Comparison of ENCODE assay signal across 22 mouse cellular contexts in the genomic region with DNA sequence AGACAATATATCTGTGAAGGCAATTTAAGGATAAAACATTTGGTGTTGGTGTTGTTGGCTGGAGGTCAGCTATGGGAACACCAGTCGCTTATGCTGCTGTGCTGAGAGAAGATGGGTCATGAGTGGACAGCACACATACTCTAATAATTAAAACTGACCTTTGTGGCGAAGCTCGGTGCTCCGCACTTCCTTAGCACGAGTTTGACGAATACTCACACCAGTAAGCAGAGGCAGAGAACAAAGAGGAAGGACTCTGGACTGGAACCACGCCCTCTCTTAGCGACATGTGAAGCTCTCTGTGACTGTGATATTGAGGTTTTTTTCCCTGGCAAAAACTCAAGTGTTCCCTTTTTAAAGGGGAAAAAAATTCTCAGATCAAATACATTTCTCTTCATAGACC. TPM values are rescaled to one million over a fixed set of nuclear protein-coding genes. Genes with fewer than 3 reads are reported as not detected.
DNase-seq lines count a peak whose midpoint lies in the region; ATAC-seq lines count a peak whose summit lies in the region.
"Had no signal": no experiment of that assay in that cellular context is flagged by ENCODE, and none has a peak within 500 bp of the region (broad histone marks: within the 10 kb centered on the region; RNA-seq: fewer than 3 reads in every experiment).

No protein-coding gene starts in this region.

- no peaks in the 10 kb centered on the region for H3K9me3 ChIP-seq in heart, embryonic 12.5 days (replicated peaks)
- no peaks in the 10 kb centered on the region for H3K9me3 ChIP-seq in intestine, embryonic 16.5 days (ENCODE audit: control insufficient read depth, low read length)
- no peaks in the 10 kb centered on the region for H3K9me3 ChIP-seq in stomach, embryonic 15.5 days
- H3K9me3 ChIP-seq: embryonic facial prominence, embryonic 13.5 days; forebrain, embryonic 12.5 days; hindbrain, embryonic 10.5 days had no signal

- no peak overlapping the region for H3K4me3 ChIP-seq in heart, embryonic 12.5 days
- H3K4me3 ChIP-seq in intestine, embryonic 16.5 days (ENCODE audit: low read length), result no peak overlapping the region
- H3K4me3 ChIP-seq in stomach, embryonic 15.5 days (replicated peaks), result no peak overlapping the region
- H3K4me3 ChIP-seq: embryonic facial prominence, embryonic 13.5 days; forebrain, embryonic 12.5 days; heart, adult 2 months; hindbrain, embryonic 10.5 days had no signal

- DNase-seq in heart, adult 11 months, result peak; percentile 70
- DNase-seq in 416B (ENCODE audit: low read depth), result peak; percentile 1
- DNase-seq in cerebellum, postnatal 14 days, result no peak
- DNase-seq in adipocyte (ENCODE audit: low spot score), result no peak
- DNase-seq: adrenal gland, adult 2 months; adrenal gland, postnatal 25 days; cerebellum, adult 18-20 months; cerebellum, adult 9-11 months; gastrocnemius, postnatal 10 days; heart, adult 2 months had no signal

- 72% methylated on average over 8 of the region's 8 CpGs for WGBS in heart, embryonic 12.5 days
- 53% methylated on average over 8 of the region's 8 CpGs for WGBS in intestine, embryonic 16.5 days
- 58% methylated on average over 8 of the region's 8 CpGs for WGBS in stomach, embryonic 15.5 days

- H3K27ac ChIP-seq in heart, embryonic 12.5 days (ENCODE audit: poor library complexity, severe bottlenecking), result no peak overlapping the region
- no peak overlapping the region for H3K27ac ChIP-seq in intestine, embryonic 16.5 days (ENCODE audit: low read length)
- H3K27ac ChIP-seq in stomach, embryonic 15.5 days, result no peak overlapping the region
- H3K27ac ChIP-seq: embryonic facial prominence, embryonic 13.5 days; forebrain, embryonic 12.5 days; heart, adult 2 months; hindbrain, embryonic 10.5 days; hindbrain, embryonic 14.5 days had no signal

- H3K9ac ChIP-seq in heart, embryonic 12.5 days, result no peak overlapping the region
- H3K9ac ChIP-seq in intestine, embryonic 16.5 days (ENCODE audit: low read depth, low read length), result no peak overlapping the region
- no peak overlapping the region for H3K9ac ChIP-seq in stomach, embryonic 15.5 days
- H3K9ac ChIP-seq: embryonic facial prominence, embryonic 13.5 days; forebrain, embryonic 12.5 days; hindbrain, embryonic 14.5 days had no signal

- no peak overlapping the region for H3K4me2 ChIP-seq in heart, embryonic 12.5 days
- no peak overlapping the region for H3K4me2 ChIP-seq in intestine, embryonic 16.5 days (ENCODE audit: low read depth, low read length)
- H3K4me2 ChIP-seq in stomach, embryonic 15.5 days, result no peak overlapping the region
- H3K4me2 ChIP-seq: embryonic facial prominence, embryonic 13.5 days; forebrain, embryonic 12.5 days; heart, embryonic 11.5 days; hindbrain, embryonic 14.5 days had no signal

- H3K4me1 ChIP-seq in heart, embryonic 12.5 days (replicated peaks), result no peaks in the 10 kb centered on the region
- no peaks in the 10 kb centered on the region for H3K4me1 ChIP-seq in intestine, embryonic 16.5 days (ENCODE audit: control insufficient read depth, insufficient read depth, low read length)
- no peaks in the 10 kb centered on the region for H3K4me1 ChIP-seq in stomach, embryonic 15.5 days
- H3K4me1 ChIP-seq: embryonic facial prominence, embryonic 13.5 days; forebrain, embryonic 12.5 days had no signal

- no peak for ATAC-seq in heart, embryonic 12.5 days (ENCODE audit: insufficient number of reproducible peaks, low FRiP score)
- ATAC-seq in intestine, embryonic 16.5 days, result peak; percentile 86
- ATAC-seq in stomach, embryonic 15.5 days (ENCODE audit: insufficient read depth, low FRiP score, low read depth), result 0 out of 2 replicates have a peak, but pooled peaks have one; percentile 18
- ATAC-seq: activated CD4-positive, CD25-positive, alpha-beta regulatory T cell, adult 4 months; forebrain, embryonic 16.5 days; Patski had no signal

- no peaks in the 10 kb centered on the region for H3K36me3 ChIP-seq in heart, embryonic 12.5 days
- H3K36me3 ChIP-seq in intestine, embryonic 16.5 days (ENCODE audit: control insufficient read depth, insufficient read depth, low read length), result no peaks in the 10 kb centered on the region
- no peaks in the 10 kb centered on the region for H3K36me3 ChIP-seq in stomach, embryonic 15.5 days
- H3K36me3 ChIP-seq: embryonic facial prominence, embryonic 13.5 days; forebrain, embryonic 12.5 days; hindbrain, embryonic 10.5 days had no signal

- no peaks in the 10 kb centered on the region for H3K27me3 ChIP-seq in heart, embryonic 12.5 days (replicated peaks)
- no peaks in the 10 kb centered on the region for H3K27me3 ChIP-seq in intestine, embryonic 16.5 days (replicated peaks; ENCODE audit: control insufficient read depth, insufficient read depth, low read length)
- no peaks in the 10 kb centered on the region for H3K27me3 ChIP-seq in stomach, embryonic 15.5 days (replicated peaks)
- H3K27me3 ChIP-seq: embryonic facial prominence, embryonic 13.5 days; forebrain, embryonic 12.5 days had no signal

RNA-seq across cellular contexts. Expression of gene Scnn1g, which starts 20.5 kb away (rescaled TPM):
- not detected in 2 replicates for polyA plus RNA-seq in heart, embryonic 12.5 days (2016; fragmentation: Nextera tagmentation; extraction: Ambion mirVana)
- polyA plus RNA-seq in intestine, embryonic 16.5 days (2015; fragmentation: Nextera tagmentation; extraction: Ambion mirVana), result 0.12 and 0.13 TPM in 2 replicates
- 1.4 TPM in 2 replicates for polyA plus RNA-seq in stomach, embryonic 15.5 days (2015; fragmentation: Nextera tagmentation; extraction: Ambion mirVana)
- polyA plus RNA-seq: activated CD4-positive, CD25-positive, alpha-beta regulatory T cell, adult 4 months; C2C12; forebrain, embryonic 12.5 days; forebrain, embryonic 16.5 days; hindbrain, embryonic 14.5 days had no signal

RNA-seq across cellular contexts. Expression of gene Usp31, which starts 47.7 kb away (rescaled TPM):
- 1.9 and 2.4 TPM in 2 replicates for polyA plus RNA-seq in heart, embryonic 12.5 days (2016; fragmentation: Nextera tagmentation; extraction: Ambion mirVana)
- polyA plus RNA-seq in intestine, embryonic 16.5 days (2015; fragmentation: Nextera tagmentation; extraction: Ambion mirVana), result 0.80 and 1.1 TPM in 2 replicates
- 1.9 and 2.0 TPM in 2 replicates for polyA plus RNA-seq in stomach, embryonic 15.5 days (2015; fragmentation: Nextera tagmentation; extraction: Ambion mirVana)

Comparison
In these comparisons a context has a peak if more than half of its experiments do, and no peak if none do; other contexts are left out.
1. DNase-seq: peak in heart, adult 11 months (single experiment) and 416B (single experiment); none in cerebellum, postnatal 14 days (0 of 2) and adipocyte (single experiment).